Comparison of ENCODE assay signal across 8 mouse cellular contexts in genomic region chr10:29532821-29533715, GRCm38 (mm10). TPM values are rescaled to one million over a fixed set of nuclear protein-coding genes. Genes with fewer than 3 reads are reported as not detected.
DNase-seq lines count a peak whose midpoint lies in the region; ATAC-seq and TF ChIP-seq lines count a peak whose summit lies in the region.

No protein-coding gene starts in this region.

- no peak overlapping the region for H3K4me3 ChIP-seq in thymus, adult 2 months (ENCODE audit: control insufficient read depth, insufficient read depth, low read length)
- peak overlapping the region; percentile 64 for H3K4me3 ChIP-seq in heart, embryonic 12.5 days
- peak overlapping the region; percentile 66 for H3K4me3 ChIP-seq in kidney, embryonic 14.5 days (ENCODE audit: low read length)
- peak overlapping the region; percentile 66 for H3K4me3 ChIP-seq in limb, embryonic 13.5 days
- peak overlapping the region; percentile 68 for H3K4me3 ChIP-seq in midbrain, embryonic 15.5 days
- peak overlapping the region; percentile 58 for H3K4me3 ChIP-seq in stomach, embryonic 15.5 days (replicated peaks)

- H3K36me3 ChIP-seq in thymus, adult 2 months (ENCODE audit: control insufficient read depth, insufficient read depth, low read length), result no peaks in the 10 kb centered on the region
- no peaks in the 10 kb centered on the region for H3K36me3 ChIP-seq in heart, embryonic 12.5 days
- no peaks in the 10 kb centered on the region for H3K36me3 ChIP-seq in kidney, embryonic 14.5 days (ENCODE audit: control insufficient read depth, insufficient read depth, low read length)
- H3K36me3 ChIP-seq in limb, embryonic 13.5 days, result no peaks in the 10 kb centered on the region
- H3K36me3 ChIP-seq in midbrain, embryonic 15.5 days (replicated peaks), result no peaks in the 10 kb centered on the region
- no peaks in the 10 kb centered on the region for H3K36me3 ChIP-seq in stomach, embryonic 15.5 days

- no peak overlapping the region for H3K27ac ChIP-seq in thymus, adult 2 months (ENCODE audit: control insufficient read depth, insufficient read depth, low read length)
- H3K27ac ChIP-seq in heart, embryonic 12.5 days (ENCODE audit: poor library complexity, severe bottlenecking), result no peak overlapping the region
- no peak overlapping the region for H3K27ac ChIP-seq in kidney, embryonic 14.5 days (ENCODE audit: low read depth, low read length)
- H3K27ac ChIP-seq in limb, embryonic 13.5 days, result peak overlapping the region; percentile 73
- H3K27ac ChIP-seq in midbrain, embryonic 15.5 days, result no peak overlapping the region
- peak overlapping the region; percentile 9; the same call in 1 of the 2 replicates for H3K27ac ChIP-seq in stomach, embryonic 15.5 days

- no peaks in the 10 kb centered on the region for H3K4me1 ChIP-seq in thymus, adult 2 months (replicated peaks; ENCODE audit: control insufficient read depth, insufficient read depth, low read length)
- peaks cover 26% of the 10 kb centered on the region for H3K4me1 ChIP-seq in heart, embryonic 12.5 days (replicated peaks)
- H3K4me1 ChIP-seq in kidney, embryonic 14.5 days (ENCODE audit: control insufficient read depth, insufficient read depth, low read length), result no peaks in the 10 kb centered on the region
- peaks cover 21% of the 10 kb centered on the region for H3K4me1 ChIP-seq in limb, embryonic 13.5 days
- peaks cover 23% of the 10 kb centered on the region for H3K4me1 ChIP-seq in midbrain, embryonic 15.5 days
- no peaks in the 10 kb centered on the region for H3K4me1 ChIP-seq in stomach, embryonic 15.5 days

- ATAC-seq in heart, embryonic 12.5 days (ENCODE audit: insufficient number of reproducible peaks, low FRiP score), result no peak
- ATAC-seq in kidney, embryonic 14.5 days (ENCODE audit: low FRiP score, low TSS enrichment), result peak; percentile 67; the same call in 1 of the 2 replicates
- ATAC-seq in limb, embryonic 13.5 days (ENCODE audit: low FRiP score, low read depth), result peak; percentile 69
- ATAC-seq in midbrain, embryonic 15.5 days (replicated peaks), result peak; percentile 83
- peak; percentile 69; the same call in 1 of the 2 replicates for ATAC-seq in stomach, embryonic 15.5 days (ENCODE audit: insufficient read depth, low FRiP score, low read depth)

- DNase-seq in thymus, adult 2 months, result peak; percentile 9
- no peak for DNase-seq in thymus, adult 18-20 months
- peak; percentile 60 for DNase-seq in fibroblast of lung, adult 2 months (ENCODE audit: low read depth)

- H3K9me3 ChIP-seq in heart, embryonic 12.5 days (replicated peaks), result no peaks in the 10 kb centered on the region
- H3K9me3 ChIP-seq in kidney, embryonic 14.5 days (ENCODE audit: control insufficient read depth, low read length), result no peaks in the 10 kb centered on the region
- no peaks in the 10 kb centered on the region for H3K9me3 ChIP-seq in limb, embryonic 13.5 days
- no peaks in the 10 kb centered on the region for H3K9me3 ChIP-seq in midbrain, embryonic 15.5 days
- H3K9me3 ChIP-seq in stomach, embryonic 15.5 days, result no peaks in the 10 kb centered on the region

- H3K4me2 ChIP-seq in heart, embryonic 12.5 days, result peak overlapping the region; percentile 93
- H3K4me2 ChIP-seq in kidney, embryonic 14.5 days (replicated peaks; ENCODE audit: low read depth, low read length), result peak overlapping the region; percentile 96
- H3K4me2 ChIP-seq in limb, embryonic 13.5 days (replicated peaks), result peak overlapping the region; percentile 92
- H3K4me2 ChIP-seq in midbrain, embryonic 15.5 days, result peak overlapping the region; percentile 100
- H3K4me2 ChIP-seq in stomach, embryonic 15.5 days, result peak overlapping the region; percentile 91

- TF ChIP-seq CTCF in thymus, adult 2 months (IDR thresholded peaks at IDR 0.05; ENCODE audit: borderline replicate concordance, control insufficient read depth, extremely low read depth, insufficient read depth, low read length, poor library complexity), result no peak

- peaks cover 11% of the 10 kb centered on the region; the same call in 1 of the 2 replicates for H3K27me3 ChIP-seq in thymus, adult 2 months (ENCODE audit: control insufficient read depth, insufficient read depth, low read length)
- H3K27me3 ChIP-seq in heart, embryonic 12.5 days (replicated peaks), result peaks cover 12% of the 10 kb centered on the region
- peaks cover 12% of the 10 kb centered on the region; the same call in 1 of the 2 replicates for H3K27me3 ChIP-seq in kidney, embryonic 14.5 days (ENCODE audit: control insufficient read depth, insufficient read depth, low read length)
- H3K27me3 ChIP-seq in limb, embryonic 13.5 days, result peaks cover 5% of the 10 kb centered on the region; the same call in 1 of the 2 replicates
- H3K27me3 ChIP-seq in midbrain, embryonic 15.5 days (replicated peaks), result peaks cover 20% of the 10 kb centered on the region
- H3K27me3 ChIP-seq in stomach, embryonic 15.5 days (replicated peaks), result 0 out of 2 replicates have a peak, but pooled peaks cover 5% of the 10 kb centered on the region

- TF ChIP-seq POLR2A in thymus, adult 2 months (IDR thresholded peaks at IDR 0.05; ENCODE audit: control insufficient read depth, extremely low read depth, insufficient read depth, low read length, poor library complexity), result no peak

- peak overlapping the region; percentile 68 for H3K9ac ChIP-seq in heart, embryonic 12.5 days
- H3K9ac ChIP-seq in kidney, embryonic 14.5 days (ENCODE audit: low read depth, low read length), result peak overlapping the region; percentile 48
- H3K9ac ChIP-seq in limb, embryonic 13.5 days, result peak overlapping the region; percentile 77
- peak overlapping the region; percentile 30 for H3K9ac ChIP-seq in midbrain, embryonic 15.5 days
- H3K9ac ChIP-seq in stomach, embryonic 15.5 days, result no peak overlapping the region

- WGBS in thymus, adult 2 months, result 4% methylated on average over 30 of the region's 30 CpGs
- 1% methylated on average over 30 of the region's 30 CpGs for WGBS in heart, embryonic 12.5 days
- WGBS in kidney, embryonic 14.5 days, result under 1% methylated on average over 30 of the region's 30 CpGs
- WGBS in limb, embryonic 13.5 days, result under 1% methylated on average over 30 of the region's 30 CpGs
- WGBS in midbrain, embryonic 15.5 days, result 1% methylated on average over 30 of the region's 30 CpGs
- WGBS in stomach, embryonic 15.5 days, result 2% methylated on average over 30 of the region's 30 CpGs

RNA-seq across cellular contexts. Expression of gene Rspo3, which starts 2.6 kb away (rescaled TPM):
- 0.06 and 0.07 TPM in 2 replicates for polyA plus RNA-seq in thymus, adult 2 months (2012; rRNA removed)
- polyA plus RNA-seq in heart, embryonic 12.5 days (2016; fragmentation: Nextera tagmentation; extraction: Ambion mirVana), result 15.4 and 16.3 TPM in 2 replicates
- 14.0 and 17.3 TPM in 2 replicates for polyA plus RNA-seq in kidney, embryonic 14.5 days (2014; fragmentation: Nextera tagmentation; extraction: Ambion mirVana)
- 21.9 and 24.1 TPM in 2 replicates for polyA plus RNA-seq in limb, embryonic 13.5 days (2015; fragmentation: Nextera tagmentation; extraction: Ambion mirVana)
- polyA plus RNA-seq in midbrain, embryonic 15.5 days (2015; fragmentation: Nextera tagmentation; extraction: Ambion mirVana), result 6.6 and 7.4 TPM in 2 replicates
- polyA plus RNA-seq in stomach, embryonic 15.5 days (2015; fragmentation: Nextera tagmentation; extraction: Ambion mirVana), result 12.7 and 14.6 TPM in 2 replicates

Comparison
In these comparisons a context has a peak if more than half of its experiments do, and no peak if none do; other contexts are left out.
1. DNase-seq: peak in thymus, adult 2 months (single experiment) and fibroblast of lung, adult 2 months (single experiment); none in thymus, adult 18-20 months (0 of 2).
2. H3K27ac ChIP-seq: peak in limb, embryonic 13.5 days (single experiment) and stomach, embryonic 15.5 days (single experiment); none in thymus, adult 2 months (single experiment), heart, embryonic 12.5 days (single experiment), kidney, embryonic 14.5 days (single experiment) and midbrain, embryonic 15.5 days (single experiment).
3. Peak in every context shown above with its lines, with median percentiles within 50 percentile points of each other: H3K4me2 ChIP-seq.